Mouse (Mus musculus) megakaryocyte, embryonic 14.5 days (primary cell): ENCODE data around the gene Lmo7.

Source experiments
- FLI1 ChIP-seq: IDR thresholded peaks from 2 replicates; pipeline ENCODE4 v1.6.1; 2012; ENCODE audit warnings: low read length, inconsistent platforms, mixed read lengths
- GATA1 ChIP-seq: IDR thresholded peaks from 3 replicates; pipeline ENCODE4 v1.6.1; 2012; ENCODE audit warnings: mixed read lengths, low read length, inconsistent platforms, borderline replicate concordance

- TF ChIP-seq GATA1: no peak
- TF ChIP-seq FLI1: no peak
Measured at GRCm38 (mm10) chr14:101737501-101737900, 7.7 kb downstream of the Lmo7 start.
